Mouse (Mus musculus) bone marrow macrophage, adult 2 months (primary cell): ENCODE results near the gene Nxpe3.

Experiments used
- CTCF ChIP-seq: IDR thresholded peaks from 2 replicates; pipeline ENCODE4 v1.5.1; 2012; ENCODE audit warnings: low read depth, mild to moderate bottlenecking, low read length, moderate library complexity
- POLR2A ChIP-seq: IDR thresholded peaks from 2 replicates; pipeline ENCODE4 v1.6.1; 2012; ENCODE audit warnings: mild to moderate bottlenecking, low read depth, low read length, borderline replicate concordance

- TF ChIP-seq CTCF (no peak), POLR2A (no peak)
These were observed 51.2 kb downstream of the Nxpe3 start for GRCm38 (mm10) chr16:55843919-55844318.
